Mouse (Mus musculus): ENCODE data around the gene Cdcp2.

Gene Cdcp2

DNA sequence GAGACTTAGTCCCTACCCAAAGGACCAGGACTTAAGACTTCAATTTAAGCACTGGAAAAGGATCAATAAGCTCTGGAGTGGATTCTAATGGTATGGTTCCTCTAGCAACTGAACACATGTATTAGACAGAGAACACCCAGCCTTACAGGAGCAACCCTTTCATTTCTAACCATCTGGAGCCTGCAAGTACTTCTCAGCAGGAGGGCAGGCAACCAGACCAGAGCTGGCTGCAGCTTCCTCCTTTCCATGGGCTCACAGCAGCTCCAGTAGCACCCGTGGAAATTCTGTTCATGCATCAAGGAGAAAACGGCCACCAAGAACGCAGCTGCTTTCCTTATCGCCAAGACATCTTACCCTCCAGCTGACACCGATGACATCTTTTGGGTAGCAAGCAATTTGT, 39.0 kb downstream of the Cdcp2 start:
- DNase-seq: no peak

DNA sequence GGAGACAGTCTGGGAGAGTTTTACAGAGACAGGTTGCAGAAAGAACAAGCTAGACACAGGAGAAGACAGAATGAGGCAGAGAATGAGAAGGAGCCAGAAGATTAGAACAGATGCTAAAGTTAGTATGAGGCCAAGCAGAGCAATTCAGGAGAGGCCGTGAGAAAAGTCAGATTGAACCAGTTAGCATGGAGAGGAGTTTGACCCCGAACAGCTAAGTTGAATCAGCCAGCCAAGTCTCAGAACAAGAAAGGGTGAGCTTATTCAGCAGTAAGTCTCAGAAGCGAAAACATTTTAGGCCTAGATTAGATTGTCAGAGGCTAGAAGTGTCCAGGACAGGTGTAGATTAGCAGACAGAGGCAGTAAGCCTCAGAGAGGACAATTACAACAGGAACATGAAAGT, 39.8 kb downstream of the Cdcp2 start:
- no peak for DNase-seq

DNA sequence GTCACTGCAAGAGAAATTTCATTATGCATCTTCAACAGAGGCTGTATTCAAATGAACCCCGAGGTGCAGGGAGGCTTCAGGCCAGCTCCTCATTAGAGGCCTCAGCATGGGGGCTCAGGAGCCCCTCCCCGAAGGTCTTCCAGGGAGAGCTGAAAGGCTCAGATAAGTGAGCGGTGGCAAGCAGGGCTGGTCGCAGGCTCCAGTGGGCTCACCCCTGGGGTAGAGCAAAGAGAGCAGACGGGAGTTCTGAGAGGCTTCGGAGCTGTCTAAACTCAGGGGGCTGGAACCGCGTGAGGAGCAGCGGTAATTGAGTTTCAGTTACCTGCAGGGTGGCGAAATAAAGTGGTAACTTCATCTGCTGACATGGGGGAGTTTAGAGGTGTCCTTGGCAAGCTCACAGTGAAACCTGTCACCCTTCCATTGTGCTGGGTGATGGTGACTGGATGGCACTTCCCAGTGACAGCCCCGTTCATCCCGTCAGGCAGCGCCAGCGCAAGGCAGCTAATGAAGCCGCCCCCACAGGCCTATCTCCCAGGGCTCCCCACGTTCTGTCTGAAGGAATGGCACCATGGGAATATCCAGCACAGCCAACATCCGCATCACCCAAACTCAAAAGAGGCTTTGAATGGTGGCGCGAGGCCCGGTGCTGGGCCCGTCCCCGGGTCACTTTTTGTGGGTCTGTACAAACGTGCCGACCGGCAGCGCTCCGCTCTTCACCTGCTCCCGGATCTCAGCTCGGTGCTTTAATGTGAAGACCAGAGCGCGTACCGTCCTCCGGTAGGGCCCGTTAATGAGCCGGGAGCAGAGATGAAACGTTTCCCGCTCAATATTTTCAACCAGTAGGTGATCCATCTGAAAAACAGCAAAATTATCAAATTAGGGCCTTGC, 42.5 kb downstream of the Cdcp2 start:
- DNase-seq: no peak

DNA sequence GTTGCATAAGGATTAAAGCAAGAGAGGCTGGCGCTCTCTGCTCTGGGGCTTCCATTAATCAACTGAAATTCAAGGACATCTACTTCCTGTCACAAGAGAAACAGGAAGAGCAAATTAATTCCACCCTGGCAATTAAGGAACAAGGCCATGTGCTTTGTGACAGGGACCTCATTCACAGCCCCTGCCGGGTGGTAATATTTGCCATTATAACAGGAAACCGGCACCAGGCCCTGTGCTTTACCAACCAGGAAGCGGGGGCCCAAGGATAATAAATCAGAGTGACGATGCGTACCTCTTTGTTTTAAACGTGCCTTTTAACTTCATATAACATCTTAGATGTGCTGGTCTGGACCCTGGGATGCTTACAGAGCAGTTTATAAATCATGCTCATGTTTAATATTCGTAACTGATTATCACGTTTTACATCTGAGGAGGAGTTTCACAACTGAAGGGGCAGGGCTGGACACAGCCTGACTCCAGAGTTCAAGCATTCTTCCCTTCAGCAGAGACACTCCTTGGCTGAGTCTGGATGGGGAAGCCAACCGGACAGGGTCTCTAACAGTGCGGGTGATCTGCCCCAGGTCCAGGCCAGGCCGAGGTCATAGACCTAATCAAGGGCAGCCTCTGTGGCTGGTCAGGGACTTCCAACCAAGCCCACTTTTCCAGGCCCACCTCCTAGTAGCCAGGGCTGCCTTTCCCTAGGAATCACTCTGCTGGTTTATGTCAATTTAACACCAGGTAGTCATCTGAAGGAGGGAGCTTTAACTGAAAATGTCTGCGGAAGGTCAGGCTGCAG, 43.3 kb downstream of the Cdcp2 start:
- DNase-seq: no peak

DNA sequence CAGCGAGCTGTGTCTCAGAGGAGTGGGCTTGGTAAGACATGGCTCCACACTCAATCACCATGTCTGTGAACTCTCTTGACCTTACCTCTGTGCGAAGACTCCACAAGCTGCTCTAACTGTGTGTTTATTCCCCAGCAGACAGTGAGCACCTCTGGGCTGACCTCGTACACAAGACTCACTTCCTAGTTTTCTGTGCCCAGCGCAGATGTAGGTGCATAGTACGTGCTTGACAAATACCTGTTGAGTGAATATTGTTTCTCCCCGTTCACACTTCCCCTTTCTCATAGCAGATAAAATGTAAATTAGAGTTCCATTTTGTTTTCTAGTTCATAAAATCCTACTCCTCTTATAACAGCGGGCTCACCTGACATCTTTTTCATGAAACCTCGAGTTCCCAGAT, 46.8 kb downstream of the Cdcp2 start:
- no peak for DNase-seq

DNA sequence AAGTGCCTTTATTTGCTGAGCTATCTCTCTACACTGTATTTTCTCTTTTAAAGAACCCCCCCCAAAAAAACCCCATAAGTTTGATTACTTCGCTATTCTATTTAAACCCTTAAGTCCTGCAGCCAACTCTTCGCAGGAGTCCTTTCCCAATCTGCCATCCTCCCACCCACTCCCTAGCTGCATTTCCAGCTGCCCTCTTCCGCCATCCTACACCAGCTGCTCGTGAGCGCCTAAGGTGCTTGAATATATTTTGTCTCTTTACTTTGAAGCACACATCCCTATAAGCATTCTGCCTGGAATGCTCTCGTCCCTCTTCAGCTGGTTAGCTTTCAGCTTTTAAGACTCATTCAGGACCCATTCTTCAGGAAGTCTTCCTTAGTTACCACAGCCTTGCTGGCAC, 54.3 kb downstream of the Cdcp2 start:
- DNase-seq: no peak

DNA sequence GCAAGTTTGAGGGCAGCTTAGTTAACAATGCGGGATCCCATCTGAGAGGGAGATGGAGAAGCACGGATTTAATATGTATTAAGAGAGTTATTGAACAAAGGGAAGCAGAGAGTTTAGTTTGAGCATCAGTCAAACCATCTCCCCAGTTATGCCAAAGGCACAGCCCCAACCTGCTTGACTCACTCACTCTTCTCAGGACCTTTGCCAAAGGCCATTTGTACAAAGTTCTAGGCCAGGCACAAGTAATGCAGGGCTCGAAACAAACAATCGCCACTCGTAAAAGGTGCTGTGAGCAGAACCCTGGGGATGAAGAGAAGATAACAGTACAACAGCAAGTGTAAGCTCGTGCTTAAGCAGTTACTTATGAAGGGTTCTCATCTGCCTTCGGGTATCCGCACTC, 55.9 kb downstream of the Cdcp2 start:
- no peak for DNase-seq

DNA sequence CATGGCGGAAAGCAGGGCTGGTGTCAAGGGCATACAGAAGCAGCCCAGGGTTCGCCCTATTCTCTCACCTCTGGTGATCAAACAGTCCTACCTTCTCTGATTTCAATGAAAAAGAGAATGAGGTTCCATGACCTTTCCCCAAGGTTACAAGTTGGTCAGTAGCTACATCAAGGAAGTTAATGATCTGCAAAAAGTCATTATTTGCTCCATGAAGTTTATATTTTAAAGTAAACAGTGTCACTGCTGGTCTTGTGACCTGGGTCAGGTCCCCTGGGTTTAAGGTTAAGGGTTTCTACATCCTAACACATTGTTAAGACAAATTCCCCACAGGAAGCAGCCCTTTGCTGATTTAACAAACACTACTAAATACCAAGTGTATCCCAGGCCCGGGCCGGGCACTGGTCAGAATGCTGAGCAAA, 60.3 kb downstream of the Cdcp2 start:
- no peak for DNase-seq

DNA sequence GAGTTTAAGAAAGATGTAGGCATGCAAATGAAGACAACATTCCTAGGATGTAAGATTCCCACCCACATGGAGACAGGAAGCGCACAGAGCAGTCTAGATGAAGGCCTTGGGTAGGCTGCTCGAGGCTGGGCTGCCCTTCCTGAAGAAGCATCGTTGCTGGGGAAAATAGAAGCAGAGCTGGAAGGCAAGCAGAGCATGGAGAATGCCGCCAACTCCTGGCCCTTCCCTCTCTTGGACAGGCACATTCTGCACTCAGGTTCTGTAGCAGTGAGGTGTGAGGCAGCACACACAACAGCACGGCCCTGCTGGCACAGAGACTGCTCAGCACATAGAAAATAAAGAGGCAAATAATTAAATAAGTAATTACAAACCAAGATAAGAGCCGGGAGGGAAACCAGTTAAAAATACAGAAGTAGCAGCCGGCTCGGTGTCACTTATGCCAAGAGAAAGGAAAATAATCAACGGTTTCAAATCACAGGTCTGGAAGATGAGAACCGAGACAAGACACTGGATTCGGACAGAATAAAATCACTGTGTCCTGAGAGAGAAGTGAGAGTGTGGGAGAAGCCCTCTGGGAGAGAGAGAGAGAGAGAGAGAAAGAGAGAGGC, 62.6 kb downstream of the Cdcp2 start:
- no peak for DNase-seq

DNA sequence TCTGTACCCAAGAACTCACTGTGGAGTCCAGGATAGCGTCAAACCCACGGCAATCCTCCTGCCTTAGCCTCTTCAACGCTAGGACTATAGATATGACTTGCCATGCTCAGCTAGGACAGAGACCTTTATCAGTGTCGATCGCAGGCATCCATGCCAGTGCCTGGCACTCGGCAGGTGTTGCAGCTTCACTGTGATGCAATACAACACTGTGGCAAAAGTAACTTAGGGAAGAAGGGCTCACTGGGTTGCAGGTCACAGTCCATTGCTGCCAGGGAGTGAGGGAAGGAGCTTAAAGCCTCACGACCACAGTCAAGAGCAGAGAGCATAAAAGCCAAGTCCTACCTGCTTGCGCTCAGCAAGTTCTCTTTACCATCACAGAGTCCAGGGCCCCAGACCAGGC, 63.5 kb downstream of the Cdcp2 start:
- DNase-seq: no peak
